Mouse (Mus musculus) adrenal gland, adult (tissue): ENCODE data around the gene St8sia1.
A peak's percentile ranks its signal among the peaks of the same experiment; 100 is the strongest.

Experiments used
- DNase-seq, 2 experiments: peaks; one replicate each; pipeline ENCODE4 v3.0.0; 2022 to 2023; ENCODE audit warnings: low spot score in 1 of 2; ENCODE audit not compliant: inconsistent age in 2 of 2

The St8sia1 gene

GRCm38 (mm10) chr6:142910721-142911120 is 53.5 kb downstream of the St8sia1 start:
- no peak for DNase-seq

DNA sequence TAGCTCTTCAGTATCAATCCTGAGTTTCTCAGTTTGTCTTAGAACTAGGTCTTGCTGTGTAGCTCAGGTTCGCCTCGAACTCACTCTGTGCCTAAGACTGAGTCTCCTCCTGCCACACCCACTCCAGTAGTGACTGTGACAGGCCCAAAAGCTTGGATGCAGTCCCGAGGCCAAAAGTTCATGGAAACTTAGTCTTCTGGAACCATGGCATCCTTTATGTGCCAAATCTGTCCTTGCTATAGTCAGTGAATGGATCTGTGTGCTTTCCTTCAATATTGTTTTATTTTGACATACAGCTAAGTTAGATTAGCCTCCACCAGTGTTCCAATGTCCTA is 54.5 kb downstream of the St8sia1 start:
- no peak for DNase-seq

- no peak for DNase-seq
Measured at GRCm38 (mm10) chr6:142908911-142909770, 55.1 kb downstream of the St8sia1 start.

DNA sequence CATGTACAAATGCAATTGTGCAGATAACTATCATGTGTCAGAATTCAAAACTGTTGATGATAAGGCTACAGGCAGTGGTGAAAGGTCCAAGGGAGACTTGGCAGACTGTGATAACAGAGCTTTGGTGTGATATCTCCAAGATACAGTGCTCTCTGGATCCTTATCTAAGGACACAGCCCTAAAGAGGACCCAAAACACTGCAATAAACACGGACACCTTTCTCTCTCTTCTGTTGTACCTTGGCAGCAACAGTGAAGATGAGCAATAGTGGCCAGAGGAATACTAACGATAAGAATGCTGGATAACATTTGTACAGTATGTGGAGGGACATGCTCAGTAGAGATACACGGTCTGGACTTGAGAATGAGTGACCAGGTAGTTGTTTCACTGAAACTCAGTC is 55.8 kb downstream of the St8sia1 start:
- no peak for DNase-seq

- no peak for DNase-seq
Measured at GRCm38 (mm10) chr6:142895371-142895770, 68.9 kb downstream of the St8sia1 start.

DNA sequence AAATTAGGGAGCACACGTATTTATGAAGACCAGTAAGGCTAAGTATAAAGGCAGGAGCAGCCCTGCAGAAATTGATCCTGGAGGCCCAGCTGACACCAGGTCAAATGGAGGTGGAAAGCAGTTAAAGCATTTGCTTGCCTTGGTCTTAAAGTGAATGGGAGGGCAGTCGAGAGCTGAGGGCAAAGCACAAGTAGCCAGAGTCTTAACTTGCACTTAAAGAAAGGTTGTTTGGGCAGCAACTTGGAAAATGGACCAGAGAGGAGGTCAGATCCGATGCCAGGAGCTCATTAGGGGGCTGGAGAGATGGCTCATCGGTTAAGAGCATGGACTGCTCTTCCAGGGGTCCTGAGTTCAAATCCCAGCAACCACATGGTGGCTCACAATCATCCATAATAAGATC is 70.5 kb downstream of the St8sia1 start:
- no peak for DNase-seq

DNA sequence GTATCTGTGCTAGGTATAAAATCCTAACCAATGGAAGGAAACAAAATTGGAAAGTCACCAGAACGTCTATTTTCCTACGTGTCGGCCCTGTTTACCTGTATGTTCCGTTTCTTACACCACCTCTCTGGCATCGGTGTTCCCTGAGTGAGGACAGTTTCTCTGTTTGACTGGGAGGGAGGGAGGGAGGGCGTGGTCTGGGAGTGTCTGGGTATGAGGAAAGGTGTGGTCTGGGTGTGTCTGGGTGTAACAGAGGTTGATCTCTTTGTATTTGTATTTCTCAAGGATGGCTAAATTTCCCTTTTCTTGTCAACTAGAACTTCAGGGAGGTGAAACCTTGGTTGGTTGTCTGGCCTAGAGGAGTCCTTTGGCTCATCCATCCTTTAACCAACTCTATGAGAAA is 73.9 kb downstream of the St8sia1 start:
- no peak for DNase-seq

GRCm38 (mm10) chr6:142888970-142889740 is 75.1 kb downstream of the St8sia1 start:
- no peak for DNase-seq

DNA sequence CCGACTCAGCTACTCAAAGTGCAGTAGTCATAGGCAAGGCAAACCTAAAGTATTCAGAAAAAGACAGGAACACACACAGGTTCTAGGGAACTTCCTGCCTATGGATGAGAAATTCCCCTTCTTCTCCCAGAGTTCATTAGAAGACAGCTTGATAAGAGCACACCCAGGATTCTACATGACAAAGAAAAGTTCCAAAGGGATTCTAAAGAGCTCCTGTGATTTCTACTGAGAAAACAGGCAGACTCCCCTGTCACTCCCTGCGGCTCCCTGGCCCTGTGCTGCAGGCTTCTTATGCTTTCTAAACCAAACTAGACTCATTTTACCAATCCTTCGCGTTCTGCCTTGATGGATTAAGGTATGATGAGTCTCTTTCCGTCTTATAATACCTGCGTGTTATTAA is 75.9 kb downstream of the St8sia1 start:
- no peak for DNase-seq

- DNase-seq: no peak
Measured at GRCm38 (mm10) chr6:142887375-142887774, 76.9 kb downstream of the St8sia1 start.

- no peak for DNase-seq
Measured at GRCm38 (mm10) chr6:142885364-142886154, 78.7 kb downstream of the St8sia1 start.

- DNase-seq: no peak
Measured at GRCm38 (mm10) chr6:142884128-142884527, 80.1 kb downstream of the St8sia1 start.

DNA sequence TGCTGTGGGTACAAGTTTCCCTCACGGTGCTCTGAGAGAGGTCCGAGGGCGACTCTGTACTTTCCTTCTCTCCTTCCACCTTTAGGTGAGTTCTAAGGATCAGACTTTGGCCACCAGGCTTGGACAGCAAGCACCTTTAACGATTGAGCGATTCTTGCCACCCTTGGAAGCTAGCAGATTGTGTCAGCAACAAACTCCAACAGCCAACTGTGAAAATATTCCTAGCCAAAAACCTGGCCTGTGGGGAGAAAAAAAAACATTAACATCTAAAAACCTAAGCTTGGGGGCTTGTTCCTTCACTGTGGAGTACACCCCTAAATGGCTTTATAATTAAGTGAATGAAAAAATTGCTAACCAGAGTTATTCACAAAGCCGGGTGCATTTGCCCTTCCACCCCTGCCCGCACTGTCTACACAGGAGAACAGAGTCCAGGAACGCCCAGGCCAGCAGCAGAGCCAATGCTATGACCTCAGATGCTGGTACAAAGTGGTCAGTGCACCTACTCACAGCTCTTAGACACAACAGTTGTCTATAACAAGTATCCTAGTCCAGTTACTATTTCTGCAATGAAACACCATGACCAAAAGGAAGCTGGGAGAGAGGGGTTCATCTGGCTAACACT is 83.3 kb downstream of the St8sia1 start:
- no peak for DNase-seq

DNA sequence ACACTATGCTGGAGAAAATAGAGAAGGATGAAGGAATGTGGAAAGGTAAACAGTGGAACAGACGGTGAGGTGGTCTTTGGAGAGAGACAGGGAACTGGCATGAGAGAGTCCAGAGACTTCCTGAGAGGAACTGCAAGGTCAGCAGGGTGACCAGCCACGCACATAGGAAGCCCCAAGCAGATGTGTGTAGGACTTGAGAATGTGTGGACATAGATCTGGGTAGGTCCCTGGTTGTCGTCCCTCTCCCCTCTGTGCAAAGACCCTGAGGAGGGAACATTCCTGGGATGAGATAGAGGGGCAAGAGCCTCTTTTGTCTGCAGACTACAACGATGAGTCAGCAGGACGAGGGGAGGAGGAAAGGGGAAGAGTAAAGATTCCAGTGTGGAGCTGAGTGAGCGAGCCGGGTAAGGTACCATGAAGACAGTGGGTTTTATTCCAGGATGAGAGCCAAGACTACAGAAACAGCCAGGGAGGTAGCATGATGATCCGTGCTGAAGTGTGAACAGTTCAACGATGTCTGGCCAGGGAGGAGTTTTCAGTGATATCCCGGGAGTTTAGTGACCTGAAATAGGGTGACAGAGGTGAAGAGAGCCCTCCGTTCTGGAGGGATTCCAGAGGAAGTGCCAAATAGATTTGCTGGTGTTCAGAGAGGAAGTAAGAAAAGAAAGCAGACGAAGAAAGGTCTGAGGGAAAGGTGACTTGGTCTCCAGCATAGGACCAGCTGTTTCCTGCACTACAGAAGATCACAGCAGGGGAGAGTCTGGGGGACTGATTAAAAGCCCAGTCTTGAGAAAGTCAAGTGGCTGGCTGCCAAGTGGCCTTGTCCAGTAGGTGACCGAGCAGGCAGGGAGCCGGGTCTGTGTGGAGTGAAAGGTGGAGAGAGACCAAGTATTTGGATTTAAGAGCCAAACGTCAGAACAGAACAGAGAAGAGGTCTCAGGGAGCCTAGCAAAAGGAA is 85.2 kb downstream of the St8sia1 start:
- DNase-seq: peak; percentile 12 to 65

DNA sequence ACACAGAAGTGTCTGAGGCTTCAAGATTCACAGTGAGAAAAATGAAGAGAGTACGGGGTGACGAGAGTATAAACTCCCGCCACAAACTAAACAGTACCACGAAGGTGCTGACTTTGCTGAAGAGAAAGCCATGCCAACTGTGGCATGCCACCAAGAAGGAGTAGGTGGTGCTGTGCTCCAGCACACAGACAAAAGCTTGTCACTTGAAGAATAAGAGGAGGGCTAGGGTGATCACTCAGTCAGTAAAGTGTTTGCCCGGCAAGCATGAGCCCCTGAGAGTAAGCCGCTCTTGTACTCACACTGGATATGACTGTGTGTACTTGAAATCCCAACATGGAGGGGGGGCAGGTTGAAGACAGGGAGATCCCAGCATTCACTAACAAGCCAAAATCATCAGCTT is 87.0 kb downstream of the St8sia1 start:
- DNase-seq: no peak

- no peak for DNase-seq
Measured at GRCm38 (mm10) chr6:142876279-142876899, 87.9 kb downstream of the St8sia1 start.

GRCm38 (mm10) chr6:142873795-142874563 is 90.3 kb downstream of the St8sia1 start:
- DNase-seq: no peak

GRCm38 (mm10) chr6:142869715-142870422 is 94.4 kb downstream of the St8sia1 start:
- DNase-seq: no peak
